Mouse (Mus musculus) testis, adult 2 months (tissue): ENCODE measurements around the gene Lypd6. TPM values are rescaled to one million over a fixed set of nuclear protein-coding genes. Genes with fewer than 3 reads are reported as not detected.

Experiments used
- H3K27ac ChIP-seq: fragments of 200-500 bp; 2 replicates; pipeline ENCODE4 v1.5.1; 2012; ENCODE audit warnings: low read depth, low read length; ENCODE audit not compliant: control insufficient read depth, insufficient read depth
- H3K27me3 ChIP-seq: fragments of 200-500 bp; 2 replicates; pipeline ENCODE4 v1.6.1; 2012; ENCODE audit warnings: mild to moderate bottlenecking, low read length, moderate library complexity; ENCODE audit not compliant: control insufficient read depth, insufficient read depth
- H3K36me3 ChIP-seq: fragments of 200-500 bp; 2 replicates; pipeline ENCODE4 v1.6.1; 2012; ENCODE audit warnings: mild to moderate bottlenecking, low read length; ENCODE audit not compliant: control insufficient read depth, insufficient read depth
- H3K4me1 ChIP-seq: fragments of 200-500 bp; 2 replicates; pipeline ENCODE4 v1.6.1; 2012; ENCODE audit warnings: low read length; ENCODE audit not compliant: control insufficient read depth, insufficient read depth
- H3K4me3 ChIP-seq: fragments of 200-500 bp; 2 replicates; pipeline ENCODE4 v1.5.1; 2012; ENCODE audit warnings: low read depth, mild to moderate bottlenecking, low read length, moderate library complexity, mixed read lengths; ENCODE audit not compliant: control insufficient read depth
- CTCF ChIP-seq: fragments of 200-500 bp; IDR thresholded peaks from 2 replicates; pipeline ENCODE4 v1.5.1; 2012; ENCODE audit warnings: low read depth, mild to moderate bottlenecking, inconsistent platforms, low read length, moderate library complexity; ENCODE audit not compliant: control insufficient read depth, insufficient read depth, insufficient replicate concordance
- POLR2A ChIP-seq: fragments of 200-500 bp; IDR thresholded peaks from 2 replicates; pipeline ENCODE4 v1.6.1; 2012; ENCODE audit warnings: low read depth, mild to moderate bottlenecking, inconsistent platforms, low read length, moderate library complexity; ENCODE audit not compliant: control insufficient read depth
- polyA plus RNA-seq: library from polyadenylated mRNA; depleted of rRNA; stranded (reverse); fragments of >200 nt; gene quantifications from 2 replicates; pipeline ENCODE4 v1.2.3, GENCODE M21; 2012

The Lypd6 gene
- polyA plus RNA-seq, 1 experiment = 0.65 TPM

DNA sequence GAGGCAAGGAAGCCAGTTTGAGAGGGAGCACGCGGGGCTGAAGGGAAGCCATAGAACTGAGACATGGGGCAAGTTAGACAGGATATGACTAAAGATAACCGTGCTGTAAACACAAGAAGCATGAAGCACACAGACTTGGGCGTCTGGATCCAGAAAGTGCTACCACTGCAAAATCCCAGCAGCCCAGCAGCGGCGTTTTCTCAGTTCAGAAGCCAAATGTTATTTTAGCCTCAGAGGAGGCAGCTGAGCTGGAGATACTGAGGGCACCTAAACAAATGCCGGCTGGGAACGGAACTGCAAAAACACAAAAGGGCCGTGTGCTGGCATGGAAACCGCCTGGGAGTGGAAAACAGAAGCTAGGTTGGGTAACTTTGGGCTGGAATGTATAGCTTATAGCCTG, 43.9 kb downstream of the Lypd6 start:
- Histone ChIP-seq H3K36me3 (no peaks in the 10 kb centered on the region), H3K27ac (no peak overlapping the region), H3K27me3 (no peaks in the 10 kb centered on the region), H3K4me1 (no peaks in the 10 kb centered on the region), H3K4me3 (no peak overlapping the region)
- TF ChIP-seq CTCF = no peak
- TF ChIP-seq POLR2A = no peak

- TF ChIP-seq POLR2A (no peak), CTCF (no peak)
- Histone ChIP-seq H3K4me3 (no peak overlapping the region), H3K27me3 (no peaks in the 10 kb centered on the region), H3K27ac (no peak overlapping the region), H3K36me3 (no peaks in the 10 kb centered on the region), H3K4me1 (no peaks in the 10 kb centered on the region)
Observed at GRCm38 (mm10) chr2:50111169-50111568, 44.9 kb downstream of the Lypd6 start.

DNA sequence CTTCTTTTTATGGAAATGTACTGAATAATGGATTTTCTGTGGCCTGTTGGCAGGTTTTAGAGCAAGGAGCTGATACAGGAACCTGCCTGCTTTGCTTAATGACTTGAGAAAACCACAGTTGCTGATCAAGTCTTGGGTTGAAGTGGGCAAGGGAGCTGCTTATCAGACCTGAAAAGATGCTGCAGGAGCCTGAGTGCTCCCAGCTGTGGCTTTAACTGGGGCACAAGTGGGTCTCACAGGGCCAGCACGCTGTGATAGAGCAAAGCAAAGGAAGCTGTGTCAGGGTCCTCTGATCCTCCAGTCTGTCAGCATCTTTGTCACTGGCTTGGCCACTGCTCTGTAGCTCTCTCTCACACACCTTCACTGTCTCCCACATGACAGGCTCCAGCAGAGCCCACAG, 45.4 kb downstream of the Lypd6 start:
- TF ChIP-seq POLR2A (no peak), CTCF (no peak)
- Histone ChIP-seq H3K27ac (no peak overlapping the region), H3K4me1 (no peaks in the 10 kb centered on the region), H3K36me3 (no peaks in the 10 kb centered on the region), H3K27me3 (no peaks in the 10 kb centered on the region), H3K4me3 (no peak overlapping the region)

GRCm38 (mm10) chr2:50112427-50112826, 46.2 kb downstream of the Lypd6 start:
- no peaks in the 10 kb centered on the region for H3K36me3 ChIP-seq
- H3K4me1 ChIP-seq = no peaks in the 10 kb centered on the region
- no peaks in the 10 kb centered on the region for H3K27me3 ChIP-seq
- TF ChIP-seq CTCF = no peak
- H3K27ac ChIP-seq = no peak overlapping the region
- H3K4me3 ChIP-seq = no peak overlapping the region

- Histone ChIP-seq H3K4me1 (no peaks in the 10 kb centered on the region), H3K27me3 (no peaks in the 10 kb centered on the region), H3K27ac (no peak overlapping the region), H3K4me3 (no peak overlapping the region), H3K36me3 (no peaks in the 10 kb centered on the region)
- TF ChIP-seq POLR2A = no peak
- no peak for TF ChIP-seq CTCF
Observed at GRCm38 (mm10) chr2:50119101-50119500, 52.9 kb downstream of the Lypd6 start.

DNA sequence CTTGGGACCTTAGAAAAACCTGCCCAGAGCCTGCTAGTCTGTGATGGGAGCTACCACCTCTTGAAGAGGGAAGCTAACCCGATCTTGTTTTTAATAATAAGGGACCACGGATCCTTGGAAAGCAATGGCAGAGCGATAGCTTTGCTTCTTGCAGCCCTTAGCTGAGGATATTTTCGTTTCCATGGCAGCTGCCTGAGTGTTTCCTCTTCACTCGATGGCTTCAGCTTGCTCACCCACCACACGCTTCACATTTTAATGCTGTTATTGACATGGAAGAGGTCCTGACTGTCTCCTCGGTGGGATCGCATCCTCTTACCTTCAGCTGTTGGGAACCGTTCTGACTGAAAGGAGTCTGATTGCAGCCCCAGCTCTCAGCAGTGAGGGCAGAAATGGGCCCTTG, 54.6 kb downstream of the Lypd6 start:
- Histone ChIP-seq H3K27me3 (no peaks in the 10 kb centered on the region), H3K4me1 (no peaks in the 10 kb centered on the region), H3K4me3 (no peak overlapping the region), H3K27ac (no peak overlapping the region), H3K36me3 (no peaks in the 10 kb centered on the region)
- TF ChIP-seq CTCF = no peak
- no peak for TF ChIP-seq POLR2A

GRCm38 (mm10) chr2:50123376-50123775, 57.1 kb downstream of the Lypd6 start:
- H3K27me3 ChIP-seq = no peaks in the 10 kb centered on the region
- TF ChIP-seq CTCF = no peak
- TF ChIP-seq POLR2A = no peak
- no peaks in the 10 kb centered on the region for H3K36me3 ChIP-seq
- no peak overlapping the region for H3K4me3 ChIP-seq
- H3K27ac ChIP-seq = no peak overlapping the region
- no peaks in the 10 kb centered on the region for H3K4me1 ChIP-seq

- Histone ChIP-seq H3K27ac (no peak overlapping the region), H3K4me3 (no peak overlapping the region), H3K36me3 (no peaks in the 10 kb centered on the region), H3K4me1 (no peaks in the 10 kb centered on the region), H3K27me3 (no peaks in the 10 kb centered on the region)
- TF ChIP-seq CTCF (no peak), POLR2A (no peak)
Observed at GRCm38 (mm10) chr2:50127513-50128175, 61.4 kb downstream of the Lypd6 start.
